Mouse (Mus musculus): Measurements from ENCODE around the gene Actl10. TPM values are rescaled to one million over a fixed set of nuclear protein-coding genes. Genes with fewer than 3 reads are reported as not detected.

The Actl10 gene
- polyA plus RNA-seq, 1 experiment from 2014 or later, result not detected

- Histone ChIP-seq H3K27ac (no peak overlapping the region), H3K4me3 (ENCODE audit: inconsistent target) (no peak overlapping the region), H3K79me2 (ENCODE audit: inconsistent target) (no peaks in the 10 kb centered on the region), H3K36me3 (ENCODE audit: inconsistent target) (no peaks in the 10 kb centered on the region)
- WGBS (ENCODE audit: missing documents), result 100% methylated on average over 1 of the region's 1 CpGs
Observed at GRCm38 (mm10) chr2:154581421-154581820, 29.8 kb downstream of the Actl10 start.

GRCm38 (mm10) chr2:154583906-154584872, 32.6 kb downstream of the Actl10 start:
- Histone ChIP-seq H3K4me3 (ENCODE audit: inconsistent target) (no peak overlapping the region), H3K27ac (no peak overlapping the region), H3K79me2 (ENCODE audit: inconsistent target) (no peaks in the 10 kb centered on the region), H3K36me3 (ENCODE audit: inconsistent target) (0 out of 2 replicates have a peak, but pooled peaks cover 5% of the 10 kb centered on the region)
- WGBS (ENCODE audit: missing documents), result 76% methylated on average over 15 of the region's 15 CpGs

GRCm38 (mm10) chr2:154584931-154585601, 33.5 kb downstream of the Actl10 start:
- 85% methylated on average over 17 of the region's 17 CpGs for WGBS (ENCODE audit: missing documents)
- no peaks in the 10 kb centered on the region for H3K79me2 ChIP-seq (ENCODE audit: inconsistent target)
- no peak overlapping the region for H3K27ac ChIP-seq
- H3K36me3 ChIP-seq (ENCODE audit: inconsistent target), result 0 out of 2 replicates have a peak, but pooled peaks cover 5% of the 10 kb centered on the region
- no peak overlapping the region for H3K4me3 ChIP-seq (ENCODE audit: inconsistent target)

- WGBS (ENCODE audit: missing documents), result 92% methylated on average over 4 of the region's 5 CpGs
- H3K79me2 ChIP-seq (ENCODE audit: inconsistent target), result no peaks in the 10 kb centered on the region
- H3K36me3 ChIP-seq (ENCODE audit: inconsistent target), result 0 out of 2 replicates have a peak, but pooled peaks cover 5% of the 10 kb centered on the region
- H3K4me3 ChIP-seq (ENCODE audit: inconsistent target), result no peak overlapping the region
- no peak overlapping the region for H3K27ac ChIP-seq
Observed at GRCm38 (mm10) chr2:154586405-154586804, 34.8 kb downstream of the Actl10 start.

GRCm38 (mm10) chr2:154589051-154589450, 37.5 kb downstream of the Actl10 start:
- no peak overlapping the region for H3K27ac ChIP-seq
- H3K79me2 ChIP-seq (ENCODE audit: inconsistent target), result no peaks in the 10 kb centered on the region
- 97% methylated on average over 4 of the region's 4 CpGs for WGBS (ENCODE audit: missing documents)
- 0 out of 2 replicates have a peak, but pooled peaks cover 5% of the 10 kb centered on the region for H3K36me3 ChIP-seq (ENCODE audit: inconsistent target)
- no peak overlapping the region for H3K4me3 ChIP-seq (ENCODE audit: inconsistent target)

- H3K79me2 ChIP-seq (ENCODE audit: inconsistent target), result no peaks in the 10 kb centered on the region
- 94% methylated on average over 3 of the region's 3 CpGs for WGBS (ENCODE audit: missing documents)
- 0 out of 2 replicates have a peak, but pooled peaks cover 5% of the 10 kb centered on the region for H3K36me3 ChIP-seq (ENCODE audit: inconsistent target)
- H3K4me3 ChIP-seq (ENCODE audit: inconsistent target), result no peak overlapping the region
- no peak overlapping the region for H3K27ac ChIP-seq
Observed at GRCm38 (mm10) chr2:154591239-154591638, 39.7 kb downstream of the Actl10 start.

- no peaks in the 10 kb centered on the region for H3K36me3 ChIP-seq (ENCODE audit: inconsistent target)
- WGBS (ENCODE audit: missing documents), result 82% methylated on average over 3 of the region's 3 CpGs
- H3K4me3 ChIP-seq (ENCODE audit: inconsistent target), result no peak overlapping the region
- H3K79me2 ChIP-seq (ENCODE audit: inconsistent target), result no peaks in the 10 kb centered on the region
- no peak overlapping the region for H3K27ac ChIP-seq
Observed at GRCm38 (mm10) chr2:154593025-154593424, 41.4 kb downstream of the Actl10 start.

- Histone ChIP-seq H3K4me3 (ENCODE audit: inconsistent target) (no peak overlapping the region), H3K36me3 (ENCODE audit: inconsistent target) (no peaks in the 10 kb centered on the region), H3K79me2 (ENCODE audit: inconsistent target) (no peaks in the 10 kb centered on the region), H3K27ac (no peak overlapping the region)
- 96% methylated on average over 5 of the region's 5 CpGs for WGBS (ENCODE audit: missing documents)
Observed at GRCm38 (mm10) chr2:154595775-154596174, 44.2 kb downstream of the Actl10 start.

- no peak overlapping the region for H3K4me3 ChIP-seq (ENCODE audit: inconsistent target)
- H3K36me3 ChIP-seq (ENCODE audit: inconsistent target), result no peaks in the 10 kb centered on the region
- H3K79me2 ChIP-seq (ENCODE audit: inconsistent target), result no peaks in the 10 kb centered on the region
- WGBS (ENCODE audit: missing documents), result 3% methylated on average over 3 of the region's 3 CpGs
- 0 out of 2 replicates have a peak overlapping the region, but pooled peaks have one; percentile 2 for H3K27ac ChIP-seq
Observed at GRCm38 (mm10) chr2:154597399-154597798, 45.8 kb downstream of the Actl10 start.

GRCm38 (mm10) chr2:154600586-154600985, 49.0 kb downstream of the Actl10 start:
- Histone ChIP-seq H3K27ac (no peak overlapping the region), H3K4me3 (ENCODE audit: inconsistent target) (no peak overlapping the region), H3K36me3 (ENCODE audit: inconsistent target) (no peaks in the 10 kb centered on the region), H3K79me2 (ENCODE audit: inconsistent target) (no peaks in the 10 kb centered on the region)
- WGBS (ENCODE audit: missing documents), result 96% methylated on average over 4 of the region's 6 CpGs

GRCm38 (mm10) chr2:154601324-154601723, 49.7 kb downstream of the Actl10 start:
- WGBS (ENCODE audit: missing documents), result 64% methylated on average over 3 of the region's 3 CpGs

More at GRCm38 (mm10) chr2:154601324-154601723, 49.7 kb downstream of the Actl10 start:
- no peak overlapping the region for H3K4me3 ChIP-seq (ENCODE audit: inconsistent target)
- H3K36me3 ChIP-seq (ENCODE audit: inconsistent target), result no peaks in the 10 kb centered on the region
- no peaks in the 10 kb centered on the region for H3K79me2 ChIP-seq (ENCODE audit: inconsistent target)
- H3K27ac ChIP-seq, result no peak overlapping the region

Other genes with a start within 250 kb of the Actl10 start
- gene Bpifb9b, start 244.5 kb upstream of the Actl10 start, polyA plus RNA-seq (2018), result not detected in 3 replicates
- 4.0 to 6.2 TPM (median 5.3 TPM) in 3 replicates for gene Cdk5rap1, start 178.8 kb upstream of the Actl10 start, polyA plus RNA-seq (2018)
- gene Snta1, start 143.7 kb upstream of the Actl10 start, polyA plus RNA-seq (2018), result 2.9 to 11.4 TPM (median 6.1 TPM) in 3 replicates
- 8.0 to 9.7 TPM (median 9.0 TPM) in 3 replicates for gene Cbfa2t2, start 115.3 kb upstream of the Actl10 start, polyA plus RNA-seq (2018)
- gene 1700003F12Rik, start 4.7 kb upstream of the Actl10 start, polyA plus RNA-seq (2018), result 1.3 to 7.5 TPM (median 3.9 TPM) in 3 replicates
- 0.10 to 0.91 TPM in 2 of 3 replicates, not detected in the other for gene Necab3, start 7.1 kb downstream of the Actl10 start, polyA plus RNA-seq (2018)
- gene E2f1, start 18.1 kb downstream of the Actl10 start, polyA plus RNA-seq (2018), result 14.1 to 33.2 TPM (median 21.6 TPM) in 3 replicates
- gene Pxmp4, start 51.9 kb downstream of the Actl10 start, polyA plus RNA-seq (2018), result 9.5 to 12.3 TPM (median 11.9 TPM) in 3 replicates
- gene Zfp341, start 61.5 kb downstream of the Actl10 start, polyA plus RNA-seq (2018), result 1.6 to 1.9 TPM (median 1.8 TPM) in 3 replicates
- gene 4930519P11Rik, start 61.7 kb downstream of the Actl10 start, polyA plus RNA-seq (2018), result not detected in 3 replicates
- gene Chmp4b, start 99.9 kb downstream of the Actl10 start, polyA plus RNA-seq (2018), result 337 to 461 TPM (median 343 TPM) in 3 replicates
- gene Gm14214, start 218.3 kb downstream of the Actl10 start, polyA plus RNA-seq (2018), result not detected in 3 replicates
- gene Raly, start 239.3 kb downstream of the Actl10 start, polyA plus RNA-seq (2018), result 115 to 167 TPM (median 115 TPM) in 3 replicates
- gene a, start 239.6 kb downstream of the Actl10 start, polyA plus RNA-seq (2018), result not detected in 3 replicates

Data from macrophage (primary cell).